Comparison of ENCODE assay signal across 23 mouse cellular contexts in genomic region chr12:73471966-73472365, GRCm38 (mm10).
A peak's percentile ranks its signal among the peaks of the same experiment; 100 is the strongest.
DNase-seq lines count a peak whose midpoint lies in the region; ATAC-seq and TF ChIP-seq lines count a peak whose summit lies in the region.
"Had no signal": no experiment of that assay in that cellular context is flagged by ENCODE, and none has a peak within 500 bp of the region (broad histone marks: within the 10 kb centered on the region; RNA-seq: fewer than 3 reads in every experiment).

No protein-coding gene starts in this region.

- H3K9me3 ChIP-seq in kidney, embryonic 14.5 days (ENCODE audit: control insufficient read depth, low read length): no peaks in the 10 kb centered on the region
- no peaks in the 10 kb centered on the region for H3K9me3 ChIP-seq in CH12.LX (replicated peaks; ENCODE audit: low read length)
- no peaks in the 10 kb centered on the region for H3K9me3 ChIP-seq in limb, embryonic 12.5 days
- H3K9me3 ChIP-seq: forebrain, embryonic 13.5 days; heart, embryonic 15.5 days; hindbrain, embryonic 13.5 days; midbrain, embryonic 13.5 days had no signal

- no peak for TF ChIP-seq EP300 in CH12.LX (IDR thresholded peaks at IDR 0.05; ENCODE audit: low read length)

- no peaks in the 10 kb centered on the region for H3K79me2 ChIP-seq in CH12.LX (replicated peaks; ENCODE audit: control insufficient read depth, extremely low read depth, insufficient read depth, poor library complexity, severe bottlenecking)

- H3K27ac ChIP-seq in kidney, embryonic 14.5 days (ENCODE audit: low read depth, low read length): no peak overlapping the region; the same call in 1 of the 2 replicates
- H3K27ac ChIP-seq in CH12.LX (ENCODE audit: insufficient read depth, low read depth): no peak overlapping the region
- H3K27ac ChIP-seq in brown adipose tissue, adult 24 weeks (replicated peaks; ENCODE audit: low read depth, low read length): peak overlapping the region; percentile 76
- peak overlapping the region; percentile 29; the same call in 1 of the 2 replicates for H3K27ac ChIP-seq in limb, embryonic 12.5 days
- H3K27ac ChIP-seq: forebrain, embryonic 13.5 days; heart, embryonic 15.5 days; hindbrain, embryonic 13.5 days; layer of hippocampus, adult 2 months; midbrain, embryonic 13.5 days; stomach, postnatal 0 days had no signal

- no peak for TF ChIP-seq CTCF in CH12.LX (conservative IDR thresholded peaks at IDR 0.05 in 1 of 2, IDR thresholded peaks at IDR 0.05 in 1 of 2; ENCODE audit: low read depth in 2 of 2, low read length in 2 of 2)

- dilution Hi-C loops in CH12.LX (cut with MboI; ENCODE audit: extremely low pct_ligation_motif_present, extremely low pct_unique_long_range_greater_than_20kb, low sequenced_read_pairs): no loop called here

- H3K4me3 ChIP-seq in kidney, embryonic 14.5 days (ENCODE audit: low read length): no peak overlapping the region; the same call in 1 of the 2 replicates
- H3K4me3 ChIP-seq in CH12.LX (replicated peaks in 1 of 3; ENCODE audit: low read depth in 2 of 3, low read length in 2 of 3, poor library complexity in 1 of 3): no peak overlapping the region
- peak overlapping the region; percentile 38 for H3K4me3 ChIP-seq in brown adipose tissue, adult 24 weeks (ENCODE audit: insufficient read depth, low read depth, low read length)
- no peak overlapping the region for H3K4me3 ChIP-seq in limb, embryonic 12.5 days (replicated peaks)
- H3K4me3 ChIP-seq: forebrain, embryonic 13.5 days; heart, embryonic 15.5 days; hindbrain, embryonic 13.5 days; layer of hippocampus, adult 2 months; megakaryocyte, embryonic 14.5 days; midbrain, embryonic 13.5 days had no signal

- no peak for ATAC-seq in kidney, embryonic 14.5 days (ENCODE audit: low FRiP score, low TSS enrichment)
- ATAC-seq in limb, embryonic 12.5 days (ENCODE audit: insufficient number of reproducible peaks, insufficient read depth, low FRiP score, low TSS enrichment, low read depth): no peak
- ATAC-seq: activated CD4-positive, CD25-positive, alpha-beta regulatory T cell, adult 4 months; forebrain, embryonic 13.5 days; liver, postnatal 0 days; midbrain, embryonic 13.5 days had no signal

- 0 out of 2 replicates have a peak, but pooled peaks cover 6% of the 10 kb centered on the region for H3K4me1 ChIP-seq in kidney, embryonic 14.5 days (ENCODE audit: control insufficient read depth, insufficient read depth, low read length)
- H3K4me1 ChIP-seq in CH12.LX (ENCODE audit: control insufficient read depth in 1 of 2, insufficient read depth in 2 of 2): peaks cover 0 to 8% of the 10 kb centered on the region in 2 experiments; a peak in 2 of 4 replicates
- H3K4me1 ChIP-seq in brown adipose tissue, adult 24 weeks (ENCODE audit: control insufficient read depth, insufficient read depth, insufficient read length, low read length): peaks cover 7% of the 10 kb centered on the region; the same call in 1 of the 2 replicates
- peaks cover 28% of the 10 kb centered on the region for H3K4me1 ChIP-seq in limb, embryonic 12.5 days (replicated peaks)
- H3K4me1 ChIP-seq: forebrain, embryonic 13.5 days had no signal

- WGBS in kidney, embryonic 14.5 days: 44% methylated on average over 9 of the region's 9 CpGs
- WGBS in limb, embryonic 12.5 days: 59% methylated on average over 9 of the region's 9 CpGs

- intact Hi-C loops in left cerebral cortex, postnatal 10 days (cut with DNase I): no loop called here

- TF ChIP-seq RAD21 in CH12.LX (IDR thresholded peaks at IDR 0.05; ENCODE audit: low read depth, low read length): no peak

- H3K9ac ChIP-seq in kidney, embryonic 14.5 days (ENCODE audit: low read depth, low read length): no peak overlapping the region
- H3K9ac ChIP-seq in CH12.LX (ENCODE audit: insufficient read depth, low read depth): no peak overlapping the region
- no peak overlapping the region for H3K9ac ChIP-seq in limb, embryonic 12.5 days (replicated peaks)
- H3K9ac ChIP-seq: forebrain, embryonic 13.5 days; heart, embryonic 15.5 days; hindbrain, embryonic 13.5 days; liver, postnatal 0 days; midbrain, embryonic 13.5 days had no signal

- no peak for DNase-seq in kidney, adult 8-10 months
- no peak for DNase-seq in CH12.LX (ENCODE audit: extremely low read depth)
- DNase-seq in left cerebral cortex, postnatal 10 days (ENCODE audit: extremely low spot score in 1 of 2, low spot score in 2 of 2): no peak
- DNase-seq in heart, adult 9 months (ENCODE audit: low spot score in 2 of 2): no peak
- DNase-seq: adrenal gland, postnatal 14 days; B cell, adult 2 months; cerebellum, adult 8-10 months; cerebellum, postnatal 36 days; heart, postnatal 36 days; kidney, postnatal 10 days; layer of hippocampus, postnatal 36 days; liver, postnatal 0 days had no signal

- no peak for TF ChIP-seq POLR2A in CH12.LX (IDR thresholded peaks at IDR 0.05; ENCODE audit: low read depth, low read length)

- H3K27me3 ChIP-seq in kidney, embryonic 14.5 days (ENCODE audit: control insufficient read depth, insufficient read depth, low read length): no peaks in the 10 kb centered on the region
- no peaks in the 10 kb centered on the region for H3K27me3 ChIP-seq in CH12.LX (replicated peaks)
- H3K27me3 ChIP-seq in limb, embryonic 12.5 days: 0 out of 2 replicates have a peak, but pooled peaks cover 4% of the 10 kb centered on the region
- H3K27me3 ChIP-seq: forebrain, embryonic 13.5 days; heart, embryonic 15.5 days; hindbrain, embryonic 13.5 days; midbrain, embryonic 13.5 days had no signal

- peak overlapping the region; percentile 26 for H3K4me2 ChIP-seq in kidney, embryonic 14.5 days (replicated peaks; ENCODE audit: low read depth, low read length)
- peak overlapping the region; percentile 11; the same call in 1 of the 2 replicates for H3K4me2 ChIP-seq in CH12.LX (ENCODE audit: insufficient read depth, low read depth, poor library complexity, severe bottlenecking)
- H3K4me2 ChIP-seq in limb, embryonic 12.5 days: peak overlapping the region; percentile 34
- H3K4me2 ChIP-seq: forebrain, embryonic 13.5 days; heart, embryonic 15.5 days; hindbrain, embryonic 13.5 days; midbrain, embryonic 13.5 days had no signal

- H3K36me3 ChIP-seq in kidney, embryonic 14.5 days (ENCODE audit: control insufficient read depth, insufficient read depth, low read length): no peaks in the 10 kb centered on the region
- H3K36me3 ChIP-seq in CH12.LX (replicated peaks in 1 of 2; ENCODE audit: control insufficient read depth in 1 of 2, insufficient read depth in 1 of 2, low read length in 1 of 2): no peaks in the 10 kb centered on the region
- no peaks in the 10 kb centered on the region for H3K36me3 ChIP-seq in limb, embryonic 12.5 days
- H3K36me3 ChIP-seq: heart, embryonic 15.5 days; hindbrain, embryonic 13.5 days; midbrain, embryonic 13.5 days had no signal

- in situ Hi-C loops in CH12.LX (cut with MboI; ENCODE audit: low pct_ligation_motif_present, low pct_unique_long_range_greater_than_20kb, low sequenced_read_pairs): no loop called here

TF ChIP-seq in CH12.LX, 34 proteins besides CTCF, POLR2A, EP300 and RAD21:
- no peak for TF ChIP-seq UBTF (IDR thresholded peaks at IDR 0.05; ENCODE audit: low read depth, low read length)
- TF ChIP-seq TBP (conservative IDR thresholded peaks at IDR 0.05; ENCODE audit: low read depth, low read length): no peak
- TF ChIP-seq HCFC1 (IDR thresholded peaks at IDR 0.05; ENCODE audit: low read depth, low read length): no peak
- TF ChIP-seq IRF4 (IDR thresholded peaks at IDR 0.05; ENCODE audit: low read depth, low read length): no peak
TF ChIP-seq in CH12.LX: peak in this region for 0.

Comparison
In these comparisons a context has a peak if more than half of its experiments do, and no peak if none do; other contexts are left out.
1. H3K27ac ChIP-seq: peak in brown adipose tissue, adult 24 weeks (single experiment) and limb, embryonic 12.5 days (single experiment); none in kidney, embryonic 14.5 days (single experiment) and CH12.LX (single experiment).
2. Peak in every context shown above with its lines, with median percentiles within 50 percentile points of each other: H3K4me2 ChIP-seq.